Mouse (Mus musculus) heart, postnatal 10 days (tissue): ENCODE measurements around the gene Acyp2. TPM values are rescaled to one million over a fixed set of nuclear protein-coding genes. Genes with fewer than 3 reads are reported as not detected.
"Not testable (repeated sequence)": the region's sequence is repeated elsewhere in the genome, so short reads cannot be mapped to it uniquely, and the experiment has no call there.

Experiments
- DNase-seq, 2 experiments: peaks; one replicate each; pipeline ENCODE4 v3.0.0; 2021
- intact Hi-C: fragments of 180-260 bp; cut with DNase I; formaldehyde crosslinking; loops from one replicate; pipeline ENCODE4 v1.15.1; 2025
- total RNA-seq, 2 experiments: library from RNA; stranded (reverse); gene quantifications; 2 replicates each; pipeline ENCODE4 v1.2.3; 2021

Acyp2 gene
- 10 to 100 TPM; 49.8 to 55.1 TPM for total RNA-seq

- intact Hi-C loops: loop anchor here (5.0 kb wide), 1 partner anchor 382 kb away; the partner anchor contains the start of gene Sptbn1
- peak; percentile 91 to 94 for DNase-seq
Measured at GRCm38 (mm10) chr11:30649001-30649637, at the start of gene Acyp2. Gene Acyp2 (minus strand): TSS chr11:30649587.

- DNase-seq: peak in 1 of 2 experiments; percentile 28
- intact Hi-C loops: loop anchor here (10.0 kb wide), 1 partner anchor 965 kb away; no protein-coding TSS in a partner anchor
Measured at GRCm38 (mm10) chr11:30689421-30689820, 40.0 kb upstream of the Acyp2 start.

- intact Hi-C loops: loop anchor here (1.0 kb wide), 1 partner anchor 123 kb away; no protein-coding TSS in a partner anchor
- peak; percentile 60 to 69 for DNase-seq
Measured at GRCm38 (mm10) chr11:30676086-30676485, 26.7 kb upstream of the Acyp2 start.

- DNase-seq: peak; percentile 73 to 77
- intact Hi-C loops: no loop called here
Measured at GRCm38 (mm10) chr11:30672719-30673118, 23.3 kb upstream of the Acyp2 start.

GRCm38 (mm10) chr11:30663001-30663400, 13.6 kb upstream of the Acyp2 start:
- intact Hi-C loops: no loop called here

GRCm38 (mm10) chr11:30662591-30662990, 13.2 kb upstream of the Acyp2 start:
- DNase-seq: no peak
- intact Hi-C loops: no loop called here

More at GRCm38 (mm10) chr11:30663001-30663400, 13.6 kb upstream of the Acyp2 start:
- no peak for DNase-seq

- intact Hi-C loops: loop anchor here (2.0 to 10.0 kb wide), 3 partner anchors 292 to 515 kb away; no protein-coding TSS in a partner anchor
- peak; percentile 68 for DNase-seq
Measured at GRCm38 (mm10) chr11:30657069-30657468, 7.7 kb upstream of the Acyp2 start.

- no peak for DNase-seq
- intact Hi-C loops: loop anchor here (2.0 to 10.0 kb wide), 3 partner anchors 291 to 514 kb away; no protein-coding TSS in a partner anchor
Measured at GRCm38 (mm10) chr11:30656060-30656459, 6.7 kb upstream of the Acyp2 start.

- intact Hi-C loops: loop anchor here (10.0 kb wide), 1 partner anchor 286 kb away; no protein-coding TSS in a partner anchor
Measured at GRCm38 (mm10) chr11:30650416-30650815, 1.0 kb upstream of the Acyp2 start.

GRCm38 (mm10) chr11:30635674-30636073, 13.7 kb downstream of the Acyp2 start:
- intact Hi-C loops: no loop called here
- no peak for DNase-seq

More at GRCm38 (mm10) chr11:30650416-30650815, 1.0 kb upstream of the Acyp2 start:
- DNase-seq: no peak

GRCm38 (mm10) chr11:30630514-30630913, 18.9 kb downstream of the Acyp2 start:
- no peak for DNase-seq
- intact Hi-C loops: no loop called here

- no peak for DNase-seq
- intact Hi-C loops: no loop called here
Measured at GRCm38 (mm10) chr11:30623218-30623617, 26.2 kb downstream of the Acyp2 start.

GRCm38 (mm10) chr11:30621386-30622363, 27.7 kb downstream of the Acyp2 start:
- DNase-seq, intact Hi-C loops: not testable (repeated sequence)

- DNase-seq: peak; percentile 32 to 35
- intact Hi-C loops: no loop called here
Measured at GRCm38 (mm10) chr11:30618235-30618634, 31.2 kb downstream of the Acyp2 start.

GRCm38 (mm10) chr11:30617571-30618097, 31.8 kb downstream of the Acyp2 start:
- intact Hi-C loops: no loop called here
- peak; percentile 8 to 10 for DNase-seq

GRCm38 (mm10) chr11:30615977-30616376, 33.4 kb downstream of the Acyp2 start:
- intact Hi-C loops: no loop called here
- DNase-seq: no peak

GRCm38 (mm10) chr11:30613916-30614546, 35.4 kb downstream of the Acyp2 start:
- intact Hi-C loops: no loop called here
- no peak for DNase-seq

GRCm38 (mm10) chr11:30612699-30613098, 36.7 kb downstream of the Acyp2 start:
- DNase-seq: no peak
- intact Hi-C loops: no loop called here

GRCm38 (mm10) chr11:30609247-30609646, 40.1 kb downstream of the Acyp2 start:
- intact Hi-C loops: no loop called here
- no peak for DNase-seq
